Mouse (Mus musculus) stomach, postnatal 0 days (tissue): Measurements from ENCODE around the gene Usp48. TPM values are rescaled to one million over a fixed set of nuclear protein-coding genes. Genes with fewer than 3 reads are reported as not detected.

Source experiments
- ATAC-seq: fragments of 200-750 bp; cut with Nextera tagmentation; 2 replicates; pipeline ENCODE4 v1.8.0; 2017; ENCODE audit not compliant: low FRiP score, low TSS enrichment
- DNase-seq: peaks from one replicate; pipeline ENCODE4 v3.0.0-alpha.2; 2016; ENCODE audit warnings: low spot score
- H3K27ac ChIP-seq: fragments of 300-500 bp; sonication (generic); replicated peaks from 2 replicates; pipeline ENCODE4 v1.5.1; 2014; ENCODE audit warnings: mild to moderate bottlenecking, control low read depth
- H3K27me3 ChIP-seq: fragments of 300-500 bp; sonication (generic); 2 replicates; pipeline ENCODE4 v1.6.1; 2014; ENCODE audit warnings: low read length; ENCODE audit not compliant: control insufficient read depth, insufficient read depth
- H3K36me3 ChIP-seq: fragments of 300-500 bp; sonication (generic); 2 replicates; pipeline ENCODE4 v1.6.1; 2014; ENCODE audit warnings: low read length, mixed read lengths; ENCODE audit not compliant: control insufficient read depth, insufficient read depth
- H3K4me1 ChIP-seq: fragments of 300-500 bp; sonication (generic); replicated peaks from 2 replicates; pipeline ENCODE4 v1.6.1; 2014; ENCODE audit warnings: antibody characterized with exemption; ENCODE audit not compliant: control insufficient read depth, insufficient read depth
- H3K4me2 ChIP-seq: fragments of 300-500 bp; sonication (generic); replicated peaks from 2 replicates; pipeline ENCODE4 v1.6.1; 2014; ENCODE audit warnings: low read depth, mild to moderate bottlenecking, control low read depth, moderate library complexity
- H3K4me3 ChIP-seq: fragments of 300-500 bp; sonication (generic); 2 replicates; pipeline ENCODE4 v1.5.1; 2014; ENCODE audit warnings: low read depth, low read length, control low read depth
- H3K9ac ChIP-seq: fragments of 300-500 bp; sonication (generic); 2 replicates; pipeline ENCODE4 v1.6.1; 2014; ENCODE audit warnings: mild to moderate bottlenecking, low read length, control low read depth, mixed read lengths
- H3K9me3 ChIP-seq: fragments of 300-500 bp; sonication (generic); 2 replicates; pipeline ENCODE4 v1.6.1; 2016; ENCODE audit warnings: low read length; ENCODE audit not compliant: control insufficient read depth
- CTCF ChIP-seq: IDR thresholded peaks from 2 replicates; pipeline ENCODE4 v1.5.1; 2016; ENCODE audit warnings: antibody characterized with exemption, low read depth, mild to moderate bottlenecking, moderate library complexity
- EP300 ChIP-seq: optimal IDR thresholded peaks from 2 replicates; pipeline ENCODE3; 2016; ENCODE audit warnings: antibody characterized with exemption
- WGBS: fragments of 180-500 bp; shearing (Covaris S2); extraction: QIAGEN DNeasy Blood & Tissue Kit; methylation state at CpG from one replicate; pipeline ENCODE4 v1.1.7; 2014; 5-methylcytosine and 5-hydroxymethylcytosine counted together
- polyA plus RNA-seq: library from polyadenylated mRNA; unstranded; fragments of >200 nt; fragmentation: Nextera tagmentation; extraction: Ambion mirVana; gene quantifications from 2 replicates; pipeline ENCODE4 v1.2.1, GENCODE M21; 2015

Gene Usp48
- polyA plus RNA-seq, 1 experiment from 2014 or later, result 35.4 TPM

DNA sequence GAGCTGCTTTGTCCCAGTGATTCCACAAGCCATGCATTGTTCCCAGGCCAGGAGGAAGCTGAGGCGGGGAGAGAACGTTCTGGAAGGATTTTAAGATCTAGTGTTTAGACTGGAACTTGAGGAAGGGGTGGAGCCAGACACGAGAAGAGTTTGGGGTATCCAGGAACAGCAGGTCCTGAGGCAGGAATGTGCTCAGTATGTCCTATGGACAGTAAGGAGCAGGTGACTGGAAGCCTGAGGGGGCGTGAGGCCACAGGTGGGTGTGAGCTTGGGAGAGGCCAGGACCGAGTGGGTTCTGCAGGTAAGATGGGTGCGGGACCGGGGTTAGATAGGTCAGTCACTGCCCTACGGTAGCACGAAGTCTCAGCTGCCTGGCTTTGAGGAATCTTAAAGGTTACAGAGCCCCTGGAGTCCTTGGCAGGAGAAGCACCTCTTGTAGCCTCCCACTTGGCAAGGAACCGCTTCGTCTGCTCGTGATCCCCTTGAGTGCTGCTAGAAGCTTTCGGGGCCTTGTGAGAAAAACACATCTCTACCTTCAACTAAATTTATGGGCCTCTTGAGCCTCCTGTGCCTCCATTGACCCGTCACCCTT, 93.8 kb downstream of the Usp48 start:
- 48% methylated on average over 14 of the region's 14 CpGs for WGBS
- H3K9me3 ChIP-seq, result no peaks in the 10 kb centered on the region
- H3K27ac ChIP-seq, result no peak overlapping the region
- no peaks in the 10 kb centered on the region for H3K36me3 ChIP-seq
- TF ChIP-seq EP300 (no peak), CTCF (no peak)
- DNase-seq, result no peak
- H3K27me3 ChIP-seq, result no peaks in the 10 kb centered on the region
- no peaks in the 10 kb centered on the region for H3K4me1 ChIP-seq
- ATAC-seq, result no peak
- no peak overlapping the region for H3K9ac ChIP-seq
- H3K4me3 ChIP-seq, result no peak overlapping the region
- no peak overlapping the region for H3K4me2 ChIP-seq

DNA sequence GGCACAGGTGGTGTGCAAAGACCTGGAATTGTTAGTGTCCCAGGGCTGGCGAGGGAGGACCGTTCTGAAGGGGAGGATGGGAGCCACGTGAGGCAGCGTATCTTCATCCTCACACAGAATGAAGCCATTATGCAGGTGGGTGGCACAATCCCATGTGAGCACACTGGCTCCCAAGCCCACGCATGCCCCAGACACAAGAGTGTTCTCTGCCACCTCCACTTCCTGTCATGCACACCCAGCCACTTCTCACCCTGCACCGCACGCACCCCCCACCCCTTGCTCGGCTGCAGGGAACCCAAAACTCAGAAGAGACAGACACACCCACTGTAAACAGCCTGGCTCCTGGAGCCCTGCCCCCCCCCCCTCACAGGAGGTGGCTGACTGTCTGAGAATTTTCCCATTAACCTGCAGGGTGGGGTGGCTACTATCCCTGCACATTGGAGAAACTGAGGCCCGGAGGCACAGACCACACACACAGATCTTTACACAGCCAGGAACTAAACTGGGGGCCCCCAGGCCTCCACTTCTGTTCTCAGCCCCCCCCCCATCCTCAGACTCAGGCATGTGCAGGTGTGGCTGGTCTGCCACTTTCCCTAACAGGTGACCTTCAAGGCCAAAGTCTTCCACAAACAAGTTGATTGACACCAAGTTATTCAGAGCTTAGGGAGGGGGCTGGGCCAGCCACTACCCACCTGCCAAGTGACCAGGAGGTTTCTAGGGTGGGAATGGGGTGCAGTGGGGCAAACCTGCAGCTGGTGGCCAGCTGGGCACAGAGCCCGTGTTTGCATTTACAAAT, 98.8 kb downstream of the Usp48 start:
- WGBS, result 62% methylated on average over 10 of the region's 10 CpGs

GRCm38 (mm10) chr4:137695300-137695699, 101.7 kb downstream of the Usp48 start:
- H3K27ac ChIP-seq, result peak overlapping the region; percentile 46
- H3K4me3 ChIP-seq, result no peak overlapping the region
- H3K9me3 ChIP-seq, result no peaks in the 10 kb centered on the region
- no peaks in the 10 kb centered on the region for H3K27me3 ChIP-seq
- H3K4me1 ChIP-seq, result no peaks in the 10 kb centered on the region
- no peaks in the 10 kb centered on the region for H3K36me3 ChIP-seq
- no peak overlapping the region for H3K4me2 ChIP-seq
- no peak for ATAC-seq
- DNase-seq, result no peak
- no peak overlapping the region for H3K9ac ChIP-seq
- 55% methylated on average over 8 of the region's 8 CpGs for WGBS
- no peak for TF ChIP-seq CTCF
- TF ChIP-seq EP300, result no peak

More for the DNA sequence above, 98.8 kb downstream of the Usp48 start:
- Histone ChIP-seq H3K4me3 (no peak overlapping the region), H3K9me3 (no peaks in the 10 kb centered on the region), H3K4me2 (no peak overlapping the region), H3K27me3 (no peaks in the 10 kb centered on the region), H3K27ac (0 out of 2 replicates have a peak overlapping the region, but pooled peaks have one; percentile 4), H3K9ac (no peak overlapping the region), H3K4me1 (no peaks in the 10 kb centered on the region), H3K36me3 (no peaks in the 10 kb centered on the region)
- DNase-seq, result peak; percentile 49
- TF ChIP-seq CTCF, result no peak
- TF ChIP-seq EP300, result no peak
- ATAC-seq, result peak; percentile 51

DNA sequence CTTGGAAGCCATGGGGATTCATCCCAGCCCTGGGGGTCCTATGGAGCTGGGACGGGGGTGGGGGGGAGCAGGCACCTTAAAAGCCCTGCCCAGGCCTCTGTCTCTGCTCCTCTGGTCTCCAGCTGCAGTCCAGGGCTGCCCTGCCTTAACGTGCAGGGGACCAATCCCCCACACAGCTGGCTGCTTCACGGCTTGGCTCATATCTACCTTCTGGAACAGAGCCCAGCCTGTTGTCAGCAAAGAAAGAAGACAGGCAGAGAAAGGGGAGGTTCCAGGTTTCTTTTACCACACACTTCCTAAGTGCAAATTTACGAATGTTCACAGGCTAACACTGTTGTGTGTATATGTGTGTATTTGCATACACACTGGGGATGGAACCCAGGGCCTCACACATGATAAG, 102.3 kb downstream of the Usp48 start:
- Histone ChIP-seq H3K27ac (peak overlapping the region; percentile 46; the same call in 1 of the 2 replicates), H3K36me3 (no peaks in the 10 kb centered on the region), H3K27me3 (no peaks in the 10 kb centered on the region), H3K4me2 (no peak overlapping the region), H3K4me3 (no peak overlapping the region), H3K9ac (no peak overlapping the region), H3K9me3 (no peaks in the 10 kb centered on the region), H3K4me1 (no peaks in the 10 kb centered on the region)
- no peak for TF ChIP-seq CTCF
- no peak for TF ChIP-seq EP300
- 5% methylated on average over 4 of the region's 4 CpGs for WGBS
- ATAC-seq (no peak), DNase-seq (peak; percentile 79)

- no peaks in the 10 kb centered on the region for H3K27me3 ChIP-seq
- no peaks in the 10 kb centered on the region for H3K9me3 ChIP-seq
- DNase-seq (no peak), ATAC-seq (no peak; the same call in 1 of the 2 replicates)
- TF ChIP-seq EP300 (no peak), CTCF (no peak)
- H3K4me1 ChIP-seq, result no peaks in the 10 kb centered on the region
- WGBS, result 67% methylated on average over 13 of the region's 13 CpGs
- peak overlapping the region; percentile 90 for H3K27ac ChIP-seq
- H3K4me2 ChIP-seq, result no peak overlapping the region
- H3K9ac ChIP-seq, result no peak overlapping the region
- no peaks in the 10 kb centered on the region for H3K36me3 ChIP-seq
- no peak overlapping the region for H3K4me3 ChIP-seq
These were observed 103.8 kb downstream of the Usp48 start for GRCm38 (mm10) chr4:137697156-137697885.
